Mouse (Mus musculus) embryonic facial prominence, embryonic 11.5 days (tissue): ENCODE results near the gene Alyref. TPM values are rescaled to one million over a fixed set of nuclear protein-coding genes. Genes with fewer than 3 reads are reported as not detected.

Source experiments
- ATAC-seq: fragments of 200-750 bp; cut with Nextera tagmentation; replicated peaks from 2 replicates; pipeline ENCODE4 v1.8.0; 2017; ENCODE audit warnings: low read depth; ENCODE audit not compliant: insufficient number of reproducible peaks, low FRiP score, low TSS enrichment
- DNase-seq: peaks from one replicate; pipeline ENCODE4 v3.0.0-alpha.2; 2015; ENCODE audit warnings: low spot score
- H3K27ac ChIP-seq: fragments of 300-500 bp; sonication (generic); replicated peaks from 2 replicates; pipeline ENCODE4 v1.5.1; 2014; ENCODE audit warnings: mild to moderate bottlenecking, low read depth, low read length, control low read depth
- H3K27me3 ChIP-seq: fragments of 300-500 bp; sonication (generic); 2 replicates; pipeline ENCODE4 v1.6.1; 2014; ENCODE audit warnings: mild to moderate bottlenecking, low read length, moderate library complexity, mixed read lengths; ENCODE audit not compliant: control insufficient read depth, insufficient read depth
- H3K36me3 ChIP-seq: fragments of 300-500 bp; sonication (generic); replicated peaks from 2 replicates; pipeline ENCODE4 v1.6.1; 2014; ENCODE audit warnings: low read depth, mild to moderate bottlenecking, low read length, moderate library complexity, mixed read lengths; ENCODE audit not compliant: control insufficient read depth, insufficient read depth
- H3K4me1 ChIP-seq: fragments of 300-500 bp; sonication (generic); 2 replicates; pipeline ENCODE4 v1.6.1; 2014; ENCODE audit warnings: low read length, mixed read lengths; ENCODE audit not compliant: control insufficient read depth, insufficient read depth
- H3K4me2 ChIP-seq: fragments of 300-500 bp; sonication (generic); 2 replicates; pipeline ENCODE4 v1.6.1; 2014; ENCODE audit warnings: low read depth, mild to moderate bottlenecking, control low read depth, low read length, moderate library complexity
- H3K4me3 ChIP-seq: fragments of 300-500 bp; sonication (generic); 2 replicates; pipeline ENCODE4 v1.5.1; 2014; ENCODE audit warnings: low read depth, low read length, control low read depth
- H3K9ac ChIP-seq: fragments of 300-500 bp; sonication (generic); replicated peaks from 2 replicates; pipeline ENCODE4 v1.6.1; 2014; ENCODE audit warnings: mild to moderate bottlenecking, control low read depth, low read length
- H3K9me3 ChIP-seq: fragments of 300-500 bp; sonication (generic); replicated peaks from 2 replicates; pipeline ENCODE4 v1.6.1; 2016; ENCODE audit warnings: mild to moderate bottlenecking, low read length, inconsistent platforms, mixed read lengths; ENCODE audit not compliant: control insufficient read depth
- WGBS: fragments of 180-500 bp; shearing (Covaris S2); extraction: QIAGEN DNeasy Blood & Tissue Kit; methylation state at CpG from one replicate; pipeline ENCODE4 v1.1.7; 2014; 5-methylcytosine and 5-hydroxymethylcytosine counted together
- microRNA-seq: library from miRNA; unstranded; fragments of <30 nt; microRNA quantifications from one replicate; pipeline ENCODE4, GENCODE M21; 2016; ENCODE audit warnings: borderline number of aligned reads
- polyA plus RNA-seq: library from polyadenylated mRNA; unstranded; fragments of >200 nt; fragmentation: Nextera tagmentation; extraction: Ambion mirVana; gene quantifications from 2 replicates; pipeline ENCODE4 v1.2.1, GENCODE M21; 2014

Gene Alyref
- polyA plus RNA-seq, 1 experiment from 2014 or later = 893 TPM

DNA sequence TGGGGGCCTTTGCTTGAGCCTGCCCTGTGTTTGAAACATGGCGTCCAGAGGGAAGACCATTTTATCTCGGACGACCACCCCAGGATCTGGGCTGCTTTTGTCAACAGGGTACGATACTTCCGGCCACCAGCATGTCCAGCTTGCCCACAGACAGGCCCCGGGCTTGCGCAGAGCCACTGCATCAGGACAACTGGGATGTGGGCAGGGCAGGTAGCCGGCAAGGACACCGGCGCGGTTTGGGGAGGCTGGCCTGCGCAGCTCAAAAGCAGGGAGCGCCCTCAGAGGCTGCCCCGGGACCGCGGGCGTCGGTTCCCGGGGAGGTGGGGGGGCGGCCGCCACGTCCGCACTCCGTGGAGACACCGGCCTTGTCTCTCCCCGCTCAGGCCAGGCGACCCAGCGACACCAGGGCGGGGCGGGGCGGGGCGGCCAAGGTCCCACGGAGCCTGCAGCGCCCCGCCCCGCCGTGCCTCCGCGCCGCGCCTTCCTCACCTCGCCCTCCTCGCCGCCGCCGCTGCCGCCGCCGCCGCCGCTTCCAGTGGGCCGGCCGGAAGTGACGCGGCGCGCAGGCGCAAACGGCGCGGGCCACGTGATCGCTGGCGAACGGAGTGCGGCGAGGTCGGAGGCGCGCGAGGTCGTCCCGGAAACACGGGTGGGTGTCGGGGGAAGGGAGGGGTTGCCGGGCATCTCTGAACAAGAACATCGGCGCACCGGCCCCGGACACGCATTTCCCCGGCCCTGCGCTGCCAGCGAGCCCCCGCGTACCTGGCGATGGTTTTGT is 48.8 kb downstream of the Alyref start, which contains the start of gene Mcrip1:
Mcrip1 (minus strand) TSS at position 560 of the 778 bp plus-strand sequence.
- ATAC-seq (peak; percentile 80), DNase-seq (peak; percentile 92)
- WGBS = under 1% methylated on average over 68 of the region's 87 CpGs
- H3K4me1 ChIP-seq = peaks cover 4% of the 10 kb centered on the region
- peak within 1 kb of the TSS; percentile 98 for H3K4me3 ChIP-seq
- no peaks in the 10 kb centered on the region for H3K9me3 ChIP-seq
- H3K27ac ChIP-seq = peak within 1 kb of the TSS; percentile 83
- H3K36me3 ChIP-seq = no peaks in the 10 kb centered on the region; the same call in 1 of the 2 replicates
- H3K4me2 ChIP-seq = peak within 1 kb of the TSS; percentile 87
- H3K27me3 ChIP-seq = no peaks in the 10 kb centered on the region
- peak within 1 kb of the TSS; percentile 96 for H3K9ac ChIP-seq

DNA sequence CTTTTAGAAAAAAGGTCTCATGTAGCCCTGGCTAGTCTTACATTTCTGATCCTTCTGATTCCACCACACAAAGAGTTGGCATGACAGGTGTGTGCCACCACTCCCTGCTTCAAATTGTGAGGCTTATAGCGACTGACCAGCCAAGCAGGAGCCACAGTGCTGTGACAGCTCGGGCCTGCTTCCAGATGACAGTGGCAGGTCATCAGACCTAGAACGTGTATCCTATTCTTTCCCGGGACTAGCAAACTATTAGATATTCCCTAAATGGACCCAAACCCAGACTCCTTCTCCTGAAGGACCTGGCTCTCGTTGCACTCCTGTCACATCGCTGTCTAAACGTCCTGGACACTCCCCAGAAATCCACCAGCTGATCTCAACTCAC is 49.4 kb downstream of the Alyref start:
- DNase-seq = no peak
- H3K9ac ChIP-seq = peak overlapping the region; percentile 96
- no peaks in the 10 kb centered on the region for H3K27me3 ChIP-seq
- ATAC-seq = no peak
- H3K4me3 ChIP-seq = peak overlapping the region; percentile 98
- peak overlapping the region; percentile 87 for H3K4me2 ChIP-seq
- H3K4me1 ChIP-seq = peaks cover 4% of the 10 kb centered on the region
- no peaks in the 10 kb centered on the region; the same call in 1 of the 2 replicates for H3K36me3 ChIP-seq
- 32% methylated on average over 7 of the region's 7 CpGs for WGBS
- peak overlapping the region; percentile 83; the same call in 1 of the 2 replicates for H3K27ac ChIP-seq
- no peaks in the 10 kb centered on the region for H3K9me3 ChIP-seq

DNA sequence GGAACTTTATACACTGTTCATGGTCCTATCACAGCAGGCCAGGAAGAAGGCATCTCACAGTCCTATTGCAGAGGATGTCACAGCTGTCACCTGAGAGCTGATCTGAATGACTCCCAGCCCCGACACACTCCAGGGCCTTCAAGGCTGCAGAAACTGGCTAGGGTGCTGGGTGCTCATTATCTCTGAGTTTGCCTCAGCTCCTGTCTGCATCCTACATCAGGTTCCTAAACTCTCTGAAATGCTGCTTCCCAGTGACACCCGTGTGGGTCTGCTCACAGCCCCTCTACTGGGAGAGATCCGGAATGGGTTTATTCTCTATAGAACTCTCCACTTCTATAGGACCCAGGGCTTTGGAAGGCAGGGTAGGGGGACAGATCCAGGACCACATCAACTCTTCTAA is 50.0 kb downstream of the Alyref start:
- DNase-seq = no peak
- Histone ChIP-seq H3K4me3 (peak overlapping the region; percentile 98; the same call in 1 of the 2 replicates), H3K9ac (no peak overlapping the region), H3K9me3 (no peaks in the 10 kb centered on the region), H3K27ac (no peak overlapping the region), H3K27me3 (no peaks in the 10 kb centered on the region), H3K36me3 (no peaks in the 10 kb centered on the region; the same call in none of the 2 replicates), H3K4me2 (peak overlapping the region; percentile 87), H3K4me1 (peaks cover 4% of the 10 kb centered on the region)
- WGBS = 85% methylated on average over 3 of the region's 3 CpGs
- ATAC-seq = no peak

DNA sequence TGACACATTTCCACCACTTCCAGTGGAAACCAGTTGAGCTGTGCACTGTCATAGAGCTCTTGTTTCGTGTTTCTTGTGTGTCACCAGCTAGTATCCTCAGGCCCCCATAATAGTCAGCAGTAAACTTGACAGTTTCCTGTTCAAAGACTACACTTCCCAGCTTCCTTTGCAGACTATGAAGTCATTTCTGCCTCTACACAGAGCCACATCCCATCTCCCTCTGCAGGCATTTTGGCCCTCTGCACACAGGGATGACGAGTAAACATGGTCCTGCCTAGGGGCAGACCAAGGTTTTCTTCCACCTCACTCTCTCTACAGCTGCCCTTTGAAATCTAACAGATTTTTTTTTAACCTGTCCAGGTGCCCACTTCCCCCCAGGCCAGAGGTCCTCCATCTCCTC is 50.7 kb downstream of the Alyref start:
- Histone ChIP-seq H3K9me3 (no peaks in the 10 kb centered on the region), H3K9ac (no peak overlapping the region), H3K27ac (no peak overlapping the region), H3K36me3 (no peaks in the 10 kb centered on the region; the same call in none of the 2 replicates), H3K4me1 (peaks cover 4% of the 10 kb centered on the region), H3K27me3 (no peaks in the 10 kb centered on the region), H3K4me3 (no peak overlapping the region), H3K4me2 (no peak overlapping the region)
- WGBS = 70% methylated on average over 2 of the region's 2 CpGs
- DNase-seq = no peak
- no peak for ATAC-seq

DNA sequence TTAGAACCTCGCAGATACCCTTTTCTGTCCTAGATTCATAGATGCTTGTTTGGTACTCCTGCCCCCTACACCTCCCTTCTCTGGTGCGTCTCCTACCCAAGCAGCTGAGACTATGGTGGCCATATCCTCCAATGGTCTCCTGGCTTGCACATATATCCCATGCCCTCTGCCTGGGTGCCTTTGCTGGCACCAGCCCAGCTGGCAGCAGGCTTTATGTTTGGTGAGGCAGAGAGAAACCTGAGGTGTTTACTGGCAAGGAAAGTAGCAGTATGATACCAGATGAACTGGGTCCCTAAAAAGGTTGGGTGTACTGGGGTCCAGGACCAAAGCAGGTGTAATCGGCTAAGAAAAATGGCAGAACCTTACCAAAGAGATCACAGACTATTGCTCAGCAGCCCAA is 52.2 kb downstream of the Alyref start:
- Histone ChIP-seq H3K9me3 (no peaks in the 10 kb centered on the region), H3K36me3 (no peaks in the 10 kb centered on the region; the same call in none of the 2 replicates), H3K9ac (no peak overlapping the region), H3K27ac (no peak overlapping the region), H3K4me1 (peaks cover 4% of the 10 kb centered on the region), H3K4me2 (no peak overlapping the region), H3K4me3 (no peak overlapping the region), H3K27me3 (no peaks in the 10 kb centered on the region)
- ATAC-seq (no peak), DNase-seq (no peak)
- 91% methylated on average over 3 of the region's 3 CpGs for WGBS

DNA sequence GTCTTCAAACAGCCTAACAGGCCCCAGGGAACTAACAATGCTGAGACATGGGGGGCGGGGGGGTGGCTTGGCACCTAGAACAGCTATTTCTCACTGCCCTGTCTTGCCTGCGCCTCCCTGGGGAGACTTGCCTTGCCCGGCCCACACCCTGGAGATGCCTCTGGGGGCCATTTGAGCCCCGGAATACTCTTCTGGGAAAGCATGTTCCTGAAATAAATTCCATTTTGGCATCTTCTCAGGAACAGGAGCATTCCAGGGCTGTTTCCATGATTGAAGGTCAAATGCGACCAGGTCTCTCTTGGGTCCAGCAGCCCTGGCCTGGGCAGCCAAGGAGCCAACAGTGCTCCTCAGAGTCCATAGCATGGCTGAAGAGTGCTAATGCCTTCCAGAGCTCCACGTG is 55.8 kb downstream of the Alyref start:
- H3K36me3 ChIP-seq = no peaks in the 10 kb centered on the region; the same call in none of the 2 replicates
- DNase-seq (no peak), ATAC-seq (no peak)
- H3K4me2 ChIP-seq = no peak overlapping the region
- no peak overlapping the region for H3K27ac ChIP-seq
- no peak overlapping the region for H3K4me3 ChIP-seq
- H3K9ac ChIP-seq = no peak overlapping the region
- no peaks in the 10 kb centered on the region for H3K9me3 ChIP-seq
- WGBS = 87% methylated on average over 6 of the region's 6 CpGs
- H3K27me3 ChIP-seq = no peaks in the 10 kb centered on the region
- peaks cover 3% of the 10 kb centered on the region; the same call in 1 of the 2 replicates for H3K4me1 ChIP-seq

Small RNAs within 50 kb of the gene (microRNA-seq; reads per million reads assigned to microRNA genes)
- 1.4 reads per million for gene Mir6936

Other genes with a start within 250 kb of the Alyref start
- gene Actg1, start 249.8 kb downstream of the Alyref start, polyA plus RNA-seq = 3,237 and 3,434 TPM in 2 replicates
- 0.20 and 0.28 TPM in 2 replicates for gene Fscn2, start 236.8 kb downstream of the Alyref start, polyA plus RNA-seq
- gene Faap100, start 219.6 kb downstream of the Alyref start, polyA plus RNA-seq = 20.5 and 24.2 TPM in 2 replicates
- gene Nploc4, start 160.7 kb downstream of the Alyref start, polyA plus RNA-seq = 42.5 and 44.2 TPM in 2 replicates
- gene Tspan10, start 155.7 kb downstream of the Alyref start, polyA plus RNA-seq = 0.56 and 1.2 TPM in 2 replicates
- 0.48 TPM in 1 of 2 replicates, not detected in the other for gene Pde6g, start 144.9 kb downstream of the Alyref start, polyA plus RNA-seq
- gene Oxld1, start 140.3 kb downstream of the Alyref start, polyA plus RNA-seq = 12.2 and 13.0 TPM in 2 replicates
- 26.7 and 28.5 TPM in 2 replicates for gene Ccdc137, start 140.2 kb downstream of the Alyref start, polyA plus RNA-seq
- 52.3 and 60.5 TPM in 2 replicates for gene Arl16, start 130.8 kb downstream of the Alyref start, polyA plus RNA-seq
- gene Mrpl12, start 113.8 kb downstream of the Alyref start, polyA plus RNA-seq = 161 and 162 TPM in 2 replicates
- gene Slc25a10, start 106.5 kb downstream of the Alyref start, polyA plus RNA-seq = 46.9 and 53.6 TPM in 2 replicates
- gene Gcgr, start 67.7 kb downstream of the Alyref start, polyA plus RNA-seq = 0.43 and 0.91 TPM in 2 replicates
- gene Mcrip1, start 48.6 kb downstream of the Alyref start, polyA plus RNA-seq = 223 and 249 TPM in 2 replicates
- gene Ppp1r27, start 47.2 kb downstream of the Alyref start, polyA plus RNA-seq = not detected in 2 replicates
- gene P4hb, start 25.1 kb downstream of the Alyref start, polyA plus RNA-seq = 626 and 629 TPM in 2 replicates
- 511 and 567 TPM in 2 replicates for gene Arhgdia, start 16.7 kb downstream of the Alyref start, polyA plus RNA-seq
- gene Anapc11, start 56 bp upstream of the Alyref start, polyA plus RNA-seq = 177 and 197 TPM in 2 replicates
- not detected in 2 replicates for gene Npb, start 10.1 kb upstream of the Alyref start, polyA plus RNA-seq
- 75.3 and 76.9 TPM in 2 replicates for gene Pcyt2, start 19.6 kb upstream of the Alyref start, polyA plus RNA-seq
- 20.7 and 20.8 TPM in 2 replicates for gene Sirt7, start 26.9 kb upstream of the Alyref start, polyA plus RNA-seq
- gene Mafg, start 35.2 kb upstream of the Alyref start, polyA plus RNA-seq = 16.7 and 18.1 TPM in 2 replicates
- 26.3 and 27.1 TPM in 2 replicates for gene Pycr1, start 45.4 kb upstream of the Alyref start, polyA plus RNA-seq
- gene Myadml2, start 49.8 kb upstream of the Alyref start, polyA plus RNA-seq = not detected in 2 replicates
- gene Notum, start 62.8 kb upstream of the Alyref start, polyA plus RNA-seq = 2.5 and 3.2 TPM in 2 replicates
- gene Aspscr1, start 74.6 kb upstream of the Alyref start, polyA plus RNA-seq = 99.6 and 107 TPM in 2 replicates
- 118 and 124 TPM in 2 replicates for gene Cenpx, start 115.4 kb upstream of the Alyref start, polyA plus RNA-seq
- 35.0 and 35.9 TPM in 2 replicates for gene Lrrc45, start 115.6 kb upstream of the Alyref start, polyA plus RNA-seq
- 9.7 and 10.9 TPM in 2 replicates for gene Rac3, start 123.1 kb upstream of the Alyref start, polyA plus RNA-seq
- 10.7 and 11.7 TPM in 2 replicates for gene Dcxr, start 128.9 kb upstream of the Alyref start, polyA plus RNA-seq
- 3.3 and 3.7 TPM in 2 replicates for gene Cbr2, start 133.7 kb upstream of the Alyref start, polyA plus RNA-seq
- gene Hmga1b, start 164.4 kb upstream of the Alyref start, polyA plus RNA-seq = 9.0 and 11.0 TPM in 2 replicates
- 16.2 and 21.2 TPM in 2 replicates for gene Rfng, start 185.8 kb upstream of the Alyref start, polyA plus RNA-seq
- gene Gps1, start 185.9 kb upstream of the Alyref start, polyA plus RNA-seq = 262 and 276 TPM in 2 replicates
- gene Dus1l, start 198.0 kb upstream of the Alyref start, polyA plus RNA-seq = 72.4 and 72.8 TPM in 2 replicates
- 56.1 and 66.1 TPM in 2 replicates for gene Fasn, start 226.2 kb upstream of the Alyref start, polyA plus RNA-seq